Mouse (Mus musculus) spleen, adult 10 weeks (tissue): ENCODE measurements around the gene Ccdc162. TPM values are rescaled to one million over a fixed set of nuclear protein-coding genes. Genes with fewer than 3 reads are reported as not detected.

ENCODE experiments used
- polyA plus RNA-seq: library from polyadenylated mRNA; stranded (reverse); fragments of 350-450 nt; fragmentation: Illumina TruSeq; extraction: RNeasy Lipid Tissue Mini Kit (QIAGEN cat#74804); gene quantifications from one replicate; pipeline ENCODE4 v1.2.3, GENCODE M21; 2015; ENCODE audit warnings: low replicate concordance; ENCODE audit not compliant: insufficient read depth

The Ccdc162 gene
- polyA plus RNA-seq = 1.8 TPM

GRCm38 (mm10) chr10:41716029-41716897 lies at the start of gene Ccdc162:
Ccdc162 (minus strand) TSS chr10:41716634.

GRCm38 (mm10) chr10:41518981-41519618 lies 197.3 kb downstream of the Ccdc162 start, which contains the start of gene Cd164:
Cd164 (plus strand) TSS chr10:41519414.

GRCm38 (mm10) chr10:41489708-41490517 lies 226.5 kb downstream of the Ccdc162 start, which contains the start of the genes Smpd2 and Ppil6:
Smpd2 (minus strand) TSS chr10:41490369.
Ppil6 (plus strand) TSS chr10:41490439.

Other genes with a start within 250 kb of the Ccdc162 start
- 81.7 TPM for gene Mical1, start 240.3 kb downstream of the Ccdc162 start, polyA plus RNA-seq
- 22.0 TPM for gene Smpd2, start 226.3 kb downstream of the Ccdc162 start, polyA plus RNA-seq
- gene Ppil6, start 226.2 kb downstream of the Ccdc162 start, polyA plus RNA-seq = not detected
- 283 TPM for gene Cd164, start 197.2 kb downstream of the Ccdc162 start, polyA plus RNA-seq
- gene Cep57l1, start 93.2 kb upstream of the Ccdc162 start, polyA plus RNA-seq = 18.8 TPM
- 165 TPM for gene Sesn1, start 93.3 kb upstream of the Ccdc162 start, polyA plus RNA-seq